Mouse (Mus musculus): Measurements from ENCODE around the gene Tmeff2. TPM values are rescaled to one million over a fixed set of nuclear protein-coding genes. Genes with fewer than 3 reads are reported as not detected.
A peak's percentile ranks its signal among the peaks of the same experiment; 100 is the strongest.

Tmeff2 gene
- polyA plus RNA-seq, 1 experiment from 2014 or later, result 24.6 TPM

GRCm38 (mm10) chr1:50970853-50971252, 70.4 kb downstream of the Tmeff2 start:
- H3K9me3 ChIP-seq (replicated peaks; ENCODE audit: control insufficient read depth, low read length), result no peaks in the 10 kb centered on the region
- H3K27me3 ChIP-seq (replicated peaks; ENCODE audit: control insufficient read depth, insufficient read depth, low read length), result no peaks in the 10 kb centered on the region
- 88% methylated on average over 2 of the region's 2 CpGs for WGBS
- ATAC-seq (no peak), DNase-seq (ENCODE audit: low spot score) (no peak)
- H3K4me3 ChIP-seq (ENCODE audit: low read depth, low read length), result no peak overlapping the region
- H3K27ac ChIP-seq (ENCODE audit: low read depth, low read length), result no peak overlapping the region
- no peak overlapping the region for H3K9ac ChIP-seq (ENCODE audit: low read length)
- H3K36me3 ChIP-seq (ENCODE audit: control insufficient read depth, insufficient read depth, low read length), result no peaks in the 10 kb centered on the region
- H3K4me1 ChIP-seq (ENCODE audit: control insufficient read depth, insufficient read depth, low read length), result no peaks in the 10 kb centered on the region
- H3K4me2 ChIP-seq (ENCODE audit: low read length), result no peak overlapping the region

GRCm38 (mm10) chr1:50972509-50973436, 72.3 kb downstream of the Tmeff2 start:
- Histone ChIP-seq H3K9me3 (replicated peaks; ENCODE audit: control insufficient read depth, low read length) (no peaks in the 10 kb centered on the region), H3K4me1 (ENCODE audit: control insufficient read depth, insufficient read depth, low read length) (no peaks in the 10 kb centered on the region), H3K27me3 (replicated peaks; ENCODE audit: control insufficient read depth, insufficient read depth, low read length) (no peaks in the 10 kb centered on the region), H3K27ac (ENCODE audit: low read depth, low read length) (no peak overlapping the region), H3K4me2 (ENCODE audit: low read length) (no peak overlapping the region), H3K9ac (ENCODE audit: low read length) (no peak overlapping the region), H3K36me3 (ENCODE audit: control insufficient read depth, insufficient read depth, low read length) (no peaks in the 10 kb centered on the region), H3K4me3 (ENCODE audit: low read depth, low read length) (no peak overlapping the region)
- DNase-seq (ENCODE audit: low spot score), result no peak
- no peak for ATAC-seq
- WGBS, result 89% methylated on average over 6 of the region's 6 CpGs

DNA sequence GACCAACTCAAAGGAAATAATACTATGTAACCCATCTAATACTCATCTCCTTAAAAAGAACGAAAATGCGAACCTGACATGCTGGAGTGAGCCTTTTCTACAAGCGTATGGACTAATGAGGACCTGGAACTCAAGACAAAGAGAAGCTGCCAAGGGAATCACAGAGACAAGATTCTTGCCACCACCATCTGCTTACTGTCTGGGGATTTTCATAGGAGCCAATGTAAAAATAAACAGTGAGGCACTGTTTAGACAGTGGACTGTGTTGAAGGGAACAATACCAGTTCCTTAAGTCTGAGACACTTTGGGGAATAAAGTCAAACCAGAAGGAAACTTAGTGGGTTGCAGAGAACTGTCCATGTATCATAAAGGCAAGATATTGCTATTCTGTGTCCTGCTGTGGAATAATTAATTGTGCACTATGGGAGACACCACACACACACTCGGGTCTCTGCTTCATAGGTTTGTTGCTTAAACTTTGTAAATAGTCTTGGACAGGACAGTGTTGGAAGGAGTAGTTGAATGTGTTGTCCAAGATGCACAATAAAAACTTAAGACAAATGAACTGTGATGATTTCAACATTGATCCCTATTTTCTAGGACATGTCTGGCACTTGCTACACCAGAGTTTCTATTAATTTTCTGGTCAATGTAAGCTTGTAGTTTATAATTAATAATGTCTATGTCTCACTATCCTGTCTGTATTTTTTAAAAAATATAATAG, 79.1 kb downstream of the Tmeff2 start:
- WGBS, result 70% methylated on average over 4 of the region's 4 CpGs
- Histone ChIP-seq H3K27ac (ENCODE audit: low read depth, low read length) (no peak overlapping the region), H3K4me3 (ENCODE audit: low read depth, low read length) (no peak overlapping the region), H3K36me3 (ENCODE audit: control insufficient read depth, insufficient read depth, low read length) (no peaks in the 10 kb centered on the region), H3K4me1 (ENCODE audit: control insufficient read depth, insufficient read depth, low read length) (no peaks in the 10 kb centered on the region), H3K27me3 (replicated peaks; ENCODE audit: control insufficient read depth, insufficient read depth, low read length) (no peaks in the 10 kb centered on the region), H3K9me3 (replicated peaks; ENCODE audit: control insufficient read depth, low read length) (no peaks in the 10 kb centered on the region), H3K4me2 (ENCODE audit: low read length) (no peak overlapping the region), H3K9ac (ENCODE audit: low read length) (no peak overlapping the region)
- DNase-seq (ENCODE audit: low spot score) (peak; percentile 39), ATAC-seq (no peak)

DNA sequence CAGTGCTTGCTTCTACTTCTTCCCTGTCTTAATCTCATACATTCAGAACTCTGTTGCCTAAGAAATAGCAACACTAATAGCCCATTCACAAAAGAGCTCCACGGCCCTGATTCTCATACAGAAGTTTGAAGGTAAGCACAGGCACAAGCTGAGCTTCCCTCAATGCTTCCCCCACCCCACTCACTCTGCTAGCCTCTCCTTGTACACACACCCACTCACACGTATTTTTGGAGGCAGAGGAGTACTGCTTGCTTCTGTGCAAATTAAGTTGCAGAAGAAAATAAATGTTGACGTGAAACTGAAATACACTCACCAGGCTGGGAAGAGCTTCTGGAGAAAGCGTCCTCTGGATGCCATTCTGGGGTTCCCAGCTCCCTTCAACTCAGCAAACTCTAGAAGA, 80.1 kb downstream of the Tmeff2 start:
- ATAC-seq (no peak), DNase-seq (ENCODE audit: low spot score) (no peak)
- WGBS, result 63% methylated on average over 4 of the region's 4 CpGs
- H3K27me3 ChIP-seq (replicated peaks; ENCODE audit: control insufficient read depth, insufficient read depth, low read length), result no peaks in the 10 kb centered on the region
- no peak overlapping the region for H3K4me2 ChIP-seq (ENCODE audit: low read length)
- H3K4me3 ChIP-seq (ENCODE audit: low read depth, low read length), result no peak overlapping the region
- H3K9ac ChIP-seq (ENCODE audit: low read length), result no peak overlapping the region
- H3K9me3 ChIP-seq (replicated peaks; ENCODE audit: control insufficient read depth, low read length), result no peaks in the 10 kb centered on the region
- H3K4me1 ChIP-seq (ENCODE audit: control insufficient read depth, insufficient read depth, low read length), result no peaks in the 10 kb centered on the region
- H3K36me3 ChIP-seq (ENCODE audit: control insufficient read depth, insufficient read depth, low read length), result no peaks in the 10 kb centered on the region
- no peak overlapping the region for H3K27ac ChIP-seq (ENCODE audit: low read depth, low read length)

DNA sequence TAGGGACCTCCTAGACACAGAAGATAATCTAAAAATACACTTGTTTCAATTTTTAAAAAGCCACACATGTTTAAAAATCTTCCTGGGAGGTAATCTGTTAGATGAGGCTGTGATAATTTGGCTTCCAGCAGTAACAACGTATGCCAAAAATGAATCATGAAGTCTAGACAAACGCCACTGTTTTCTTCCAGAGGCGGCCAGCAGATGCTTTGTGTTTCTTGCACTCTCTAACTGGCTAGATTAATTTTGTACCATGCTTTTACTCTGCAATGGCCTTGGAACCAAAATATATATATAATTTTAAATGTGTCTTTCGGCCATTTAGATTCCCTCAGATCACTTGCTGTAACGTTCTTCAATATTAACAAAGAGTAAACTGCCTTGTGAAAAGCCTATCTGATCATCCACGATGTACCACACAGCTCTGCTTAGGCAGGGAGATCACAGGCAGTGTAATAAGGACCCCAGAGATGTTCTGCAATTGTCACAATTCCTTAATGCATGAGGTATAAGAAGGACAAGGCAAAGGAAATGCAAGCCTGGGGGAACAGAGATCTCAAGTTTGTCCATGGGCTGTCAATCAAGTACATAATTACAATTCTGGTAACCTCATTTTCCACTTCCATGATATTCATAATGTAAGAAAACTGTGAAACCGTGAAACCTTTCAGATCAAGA, 80.8 kb downstream of the Tmeff2 start:
- Histone ChIP-seq H3K9me3 (replicated peaks; ENCODE audit: control insufficient read depth, low read length) (no peaks in the 10 kb centered on the region), H3K4me3 (ENCODE audit: low read depth, low read length) (no peak overlapping the region), H3K27ac (ENCODE audit: low read depth, low read length) (no peak overlapping the region), H3K4me2 (ENCODE audit: low read length) (no peak overlapping the region), H3K27me3 (replicated peaks; ENCODE audit: control insufficient read depth, insufficient read depth, low read length) (no peaks in the 10 kb centered on the region), H3K9ac (ENCODE audit: low read length) (no peak overlapping the region), H3K36me3 (ENCODE audit: control insufficient read depth, insufficient read depth, low read length) (no peaks in the 10 kb centered on the region), H3K4me1 (ENCODE audit: control insufficient read depth, insufficient read depth, low read length) (no peaks in the 10 kb centered on the region)
- ATAC-seq (no peak), DNase-seq (ENCODE audit: low spot score) (no peak)
- WGBS, result 76% methylated on average over 7 of the region's 7 CpGs

DNA sequence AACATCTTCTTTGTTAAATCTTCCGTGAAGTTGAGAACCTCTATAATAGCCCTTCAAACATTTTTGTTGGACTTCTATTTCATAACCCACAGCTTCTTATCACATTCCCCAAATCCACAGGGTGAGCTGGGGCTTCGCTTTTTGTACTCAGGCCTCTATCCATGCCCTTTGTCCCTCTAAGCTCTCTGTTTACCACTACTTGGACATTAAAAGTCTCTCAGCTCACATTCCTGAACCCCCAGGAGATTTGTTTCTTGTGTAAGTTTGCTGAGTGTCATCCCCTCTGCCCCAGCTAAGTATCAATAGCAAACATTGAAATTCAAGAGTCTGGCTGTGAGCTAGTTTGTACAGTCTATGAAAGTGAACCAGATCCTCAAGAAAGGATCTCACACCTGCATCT, 90.2 kb downstream of the Tmeff2 start:
- H3K4me1 ChIP-seq (ENCODE audit: control insufficient read depth, insufficient read depth, low read length), result no peaks in the 10 kb centered on the region
- H3K4me2 ChIP-seq (ENCODE audit: low read length), result no peak overlapping the region
- H3K9ac ChIP-seq (ENCODE audit: low read length), result no peak overlapping the region
- H3K9me3 ChIP-seq (replicated peaks; ENCODE audit: control insufficient read depth, low read length), result no peaks in the 10 kb centered on the region
- H3K4me3 ChIP-seq (ENCODE audit: low read depth, low read length), result no peak overlapping the region
- no peak for ATAC-seq
- H3K36me3 ChIP-seq (ENCODE audit: control insufficient read depth, insufficient read depth, low read length), result no peaks in the 10 kb centered on the region
- no peaks in the 10 kb centered on the region for H3K27me3 ChIP-seq (replicated peaks; ENCODE audit: control insufficient read depth, insufficient read depth, low read length)
- WGBS, result 71% methylated on average over 2 of the region's 2 CpGs
- H3K27ac ChIP-seq (ENCODE audit: low read depth, low read length), result no peak overlapping the region
- no peak for DNase-seq (ENCODE audit: low spot score)

DNA sequence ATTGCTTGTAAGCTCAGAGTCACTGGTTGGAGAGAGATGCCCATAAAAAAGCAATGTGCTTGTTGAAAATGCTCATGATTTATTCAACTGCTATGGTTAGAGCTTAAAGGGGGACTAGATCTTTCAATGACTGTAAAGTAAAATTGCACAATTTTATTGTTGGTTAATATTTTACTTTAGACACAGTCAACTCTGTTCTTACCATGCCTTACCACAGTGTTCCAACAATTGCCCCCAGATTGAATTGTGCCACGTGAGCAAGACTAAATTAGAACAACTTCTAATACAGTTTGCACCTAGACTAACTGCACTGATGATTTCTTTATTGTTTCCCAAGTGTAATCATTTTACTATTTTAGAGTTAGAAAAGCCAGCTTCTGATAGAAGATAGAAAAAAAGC, 94.1 kb downstream of the Tmeff2 start:
- H3K9ac ChIP-seq (ENCODE audit: low read length), result no peak overlapping the region
- H3K27me3 ChIP-seq (replicated peaks; ENCODE audit: control insufficient read depth, insufficient read depth, low read length), result no peaks in the 10 kb centered on the region
- H3K36me3 ChIP-seq (ENCODE audit: control insufficient read depth, insufficient read depth, low read length), result no peaks in the 10 kb centered on the region
- H3K4me3 ChIP-seq (ENCODE audit: low read depth, low read length), result no peak overlapping the region
- H3K27ac ChIP-seq (ENCODE audit: low read depth, low read length), result no peak overlapping the region
- no peaks in the 10 kb centered on the region for H3K9me3 ChIP-seq (replicated peaks; ENCODE audit: control insufficient read depth, low read length)
- no peaks in the 10 kb centered on the region for H3K4me1 ChIP-seq (ENCODE audit: control insufficient read depth, insufficient read depth, low read length)
- WGBS, result 89% methylated on average over 1 of the region's 1 CpGs
- DNase-seq (ENCODE audit: low spot score) (no peak), ATAC-seq (no peak)
- no peak overlapping the region for H3K4me2 ChIP-seq (ENCODE audit: low read length)

DNA sequence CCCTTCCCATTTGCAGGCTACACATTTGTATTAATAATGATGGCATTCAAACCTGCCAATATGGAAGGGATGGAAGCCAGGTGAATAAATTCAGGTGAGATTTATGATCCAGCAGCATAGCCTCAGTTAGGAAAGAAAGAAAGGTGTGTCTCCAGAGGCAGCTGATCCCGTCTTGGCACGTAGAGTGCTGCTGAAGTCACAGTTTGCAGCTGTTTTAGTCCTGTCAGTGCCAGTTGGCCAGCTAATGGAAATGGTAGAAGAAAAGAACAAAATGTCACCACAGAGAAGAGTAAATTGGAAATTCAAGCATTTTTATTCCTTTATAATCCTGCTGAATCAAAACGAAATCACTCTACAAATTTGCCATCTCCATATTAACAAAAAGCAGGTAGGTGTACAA, 99.3 kb downstream of the Tmeff2 start:
- no peak overlapping the region for H3K4me3 ChIP-seq (ENCODE audit: low read depth, low read length)
- DNase-seq (ENCODE audit: low spot score), result no peak
- no peaks in the 10 kb centered on the region for H3K36me3 ChIP-seq (ENCODE audit: control insufficient read depth, insufficient read depth, low read length)
- no peak overlapping the region for H3K9ac ChIP-seq (ENCODE audit: low read length)
- ATAC-seq, result no peak
- H3K4me2 ChIP-seq (ENCODE audit: low read length), result no peak overlapping the region
- WGBS, result 89% methylated on average over 3 of the region's 3 CpGs
- no peaks in the 10 kb centered on the region for H3K9me3 ChIP-seq (replicated peaks; ENCODE audit: control insufficient read depth, low read length)
- no peaks in the 10 kb centered on the region for H3K27me3 ChIP-seq (replicated peaks; ENCODE audit: control insufficient read depth, insufficient read depth, low read length)
- no peak overlapping the region for H3K27ac ChIP-seq (ENCODE audit: low read depth, low read length)
- no peaks in the 10 kb centered on the region for H3K4me1 ChIP-seq (ENCODE audit: control insufficient read depth, insufficient read depth, low read length)

All from forebrain, embryonic 14.5 days (tissue).